Mouse (Mus musculus) CD4-positive, CD25-positive, alpha-beta regulatory T cell, adult 2 months (primary cell): ENCODE data around the gene Abca12.

Experiments used
- DNase-seq: peaks from one replicate; pipeline ENCODE4 v3.0.0-alpha.2; 2012; ENCODE audit warnings: low read depth, low spot score

Abca12 gene

GRCm38 (mm10) chr1:71414810-71415209 lies at the start of gene Abca12:
TSS of gene Abca12 (minus strand) at chr1:71414910.
- no peak for DNase-seq

- no peak for DNase-seq
Measured at GRCm38 (mm10) chr1:71457961-71458360, 43.3 kb upstream of the Abca12 start.

- DNase-seq = no peak
Measured at GRCm38 (mm10) chr1:71447424-71447823, 32.7 kb upstream of the Abca12 start.

GRCm38 (mm10) chr1:71421741-71422333 lies 7.1 kb upstream of the Abca12 start:
- DNase-seq = no peak

- DNase-seq = no peak
Measured at GRCm38 (mm10) chr1:71418467-71418866, 3.8 kb upstream of the Abca12 start.

- no peak for DNase-seq
Measured at GRCm38 (mm10) chr1:71417951-71418350, 3.2 kb upstream of the Abca12 start.

- no peak for DNase-seq
Measured at GRCm38 (mm10) chr1:71414084-71414483, 626 bp downstream of the Abca12 start.

GRCm38 (mm10) chr1:71413114-71413513 lies 1.6 kb downstream of the Abca12 start:
- no peak for DNase-seq

- DNase-seq = no peak
Measured at GRCm38 (mm10) chr1:71407711-71408110, 7.0 kb downstream of the Abca12 start.

GRCm38 (mm10) chr1:71397635-71398034 lies 17.1 kb downstream of the Abca12 start:
- no peak for DNase-seq

GRCm38 (mm10) chr1:71396105-71396504 lies 18.6 kb downstream of the Abca12 start:
- DNase-seq = no peak

- DNase-seq = no peak
Measured at GRCm38 (mm10) chr1:71394177-71394576, 20.5 kb downstream of the Abca12 start.

GRCm38 (mm10) chr1:71393489-71393888 lies 21.2 kb downstream of the Abca12 start:
- no peak for DNase-seq

GRCm38 (mm10) chr1:71392463-71392862 lies 22.2 kb downstream of the Abca12 start:
- DNase-seq = no peak

- DNase-seq = no peak
Measured at GRCm38 (mm10) chr1:71386593-71386992, 28.1 kb downstream of the Abca12 start.

- no peak for DNase-seq
Measured at GRCm38 (mm10) chr1:71384098-71384497, 30.6 kb downstream of the Abca12 start.

GRCm38 (mm10) chr1:71373090-71373489 lies 41.6 kb downstream of the Abca12 start:
- no peak for DNase-seq

GRCm38 (mm10) chr1:71370266-71370665 lies 44.4 kb downstream of the Abca12 start:
- DNase-seq = no peak

GRCm38 (mm10) chr1:71367770-71368169 lies 46.9 kb downstream of the Abca12 start:
- no peak for DNase-seq

- DNase-seq = no peak
Measured at GRCm38 (mm10) chr1:71342861-71343554, 71.7 kb downstream of the Abca12 start.

- DNase-seq = no peak
Measured at GRCm38 (mm10) chr1:71342261-71342594, 72.5 kb downstream of the Abca12 start.

- no peak for DNase-seq
Measured at GRCm38 (mm10) chr1:71341370-71342260, 73.1 kb downstream of the Abca12 start.
